Mouse (Mus musculus): ENCODE results near the gene Arl8b.

DNA sequence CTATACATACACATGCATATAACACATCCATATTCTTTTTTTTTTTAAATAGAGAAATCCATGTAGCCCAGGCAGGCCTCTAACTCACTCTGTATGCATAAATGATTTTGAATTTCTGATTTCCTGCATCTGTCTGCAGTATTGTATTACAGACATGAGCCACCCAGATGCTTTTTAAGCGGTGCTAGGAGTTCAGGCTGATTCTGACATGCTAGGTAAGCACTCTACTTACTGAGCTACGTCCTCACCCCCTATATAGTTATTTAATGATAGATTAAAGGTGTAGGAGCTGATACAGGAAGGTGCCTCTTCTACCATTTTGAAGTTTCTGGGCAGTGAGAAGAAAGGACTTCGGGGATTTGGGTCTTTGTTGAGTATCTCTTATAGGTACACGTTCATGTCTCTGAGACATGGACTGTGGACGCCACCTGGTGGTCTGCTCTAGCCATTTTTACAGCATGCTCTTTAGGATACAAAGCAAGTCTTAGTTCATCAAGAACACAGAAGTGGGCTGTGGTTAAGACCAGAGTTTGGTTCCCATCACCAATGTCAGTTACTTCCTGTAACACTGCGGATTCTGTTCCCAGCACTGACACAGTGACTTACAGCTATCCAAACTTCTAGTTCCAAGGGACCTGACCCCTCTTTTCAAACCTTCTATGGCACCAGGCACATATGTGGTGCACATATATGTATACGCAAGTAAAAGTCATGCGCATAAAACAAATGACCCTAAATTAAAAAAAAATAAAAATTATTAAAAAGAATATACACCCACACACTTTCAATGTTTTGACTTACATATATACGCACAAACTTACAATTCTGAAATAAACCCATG is 46.8 kb upstream of the Arl8b start:
- TF ChIP-seq CTCF (IDR thresholded peaks at IDR 0.05; ENCODE audit: low read depth, low read length) (no peak), POLR2A (IDR thresholded peaks at IDR 0.05; ENCODE audit: borderline replicate concordance, low read depth, low read length) (no peak)

Data from bone marrow macrophage, adult 2 months (primary cell).